Mouse (Mus musculus): ENCODE data around the gene Uba5. TPM values are rescaled to one million over a fixed set of nuclear protein-coding genes. Genes with fewer than 3 reads are reported as not detected.

Uba5 gene
- polyA plus RNA-seq, 1 experiment from 2014 or later: 54.0 TPM

- ATAC-seq (ENCODE audit: insufficient number of reproducible peaks, insufficient read depth, low FRiP score, low read depth): no peak
Observed at GRCm38 (mm10) chr9:104101458-104101857, 38.5 kb upstream of the Uba5 start.

DNA sequence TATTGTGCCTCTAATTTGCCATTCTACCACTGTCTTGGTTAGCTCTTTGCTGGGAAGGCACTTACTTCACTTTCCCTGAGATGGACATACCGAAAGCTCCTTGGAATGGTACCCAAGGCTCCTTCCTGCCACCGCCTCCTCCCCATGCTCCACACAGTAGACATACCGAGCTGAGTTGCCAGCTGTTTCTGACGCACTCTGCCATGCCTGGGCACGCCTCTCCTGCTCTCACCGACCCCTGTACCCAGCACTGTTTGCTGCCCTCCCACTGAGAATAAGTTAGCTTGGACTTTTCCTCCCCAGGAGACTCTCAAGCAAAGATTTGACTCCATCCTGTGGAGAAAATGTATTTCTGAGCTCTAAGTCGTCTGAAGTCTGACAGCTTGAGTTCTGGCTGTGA is 37.9 kb upstream of the Uba5 start:
- Histone ChIP-seq H3K27ac (ENCODE audit: low read length) (no peak overlapping the region), H3K9ac (replicated peaks; ENCODE audit: low read depth, low read length) (no peak overlapping the region), H3K36me3 (ENCODE audit: control insufficient read depth, insufficient read depth, low read length) (no peaks in the 10 kb centered on the region), H3K4me1 (ENCODE audit: control insufficient read depth, insufficient read depth, low read length) (no peaks in the 10 kb centered on the region), H3K27me3 (ENCODE audit: control insufficient read depth, insufficient read depth, low read length) (no peaks in the 10 kb centered on the region), H3K4me3 (ENCODE audit: low read depth, low read length) (no peak overlapping the region), H3K4me2 (replicated peaks; ENCODE audit: low read depth, low read length) (no peak overlapping the region), H3K9me3 (ENCODE audit: control insufficient read depth, low read depth, low read length) (no peaks in the 10 kb centered on the region)
- no peak for ATAC-seq (ENCODE audit: insufficient number of reproducible peaks, insufficient read depth, low FRiP score, low read depth)
- 58% methylated on average over 7 of the region's 7 CpGs for WGBS

More at GRCm38 (mm10) chr9:104101458-104101857, 38.5 kb upstream of the Uba5 start:
- Histone ChIP-seq H3K27me3 (ENCODE audit: control insufficient read depth, insufficient read depth, low read length) (no peaks in the 10 kb centered on the region), H3K4me3 (ENCODE audit: low read depth, low read length) (no peak overlapping the region), H3K9me3 (ENCODE audit: control insufficient read depth, low read depth, low read length) (no peaks in the 10 kb centered on the region), H3K4me2 (replicated peaks; ENCODE audit: low read depth, low read length) (no peak overlapping the region), H3K9ac (replicated peaks; ENCODE audit: low read depth, low read length) (no peak overlapping the region), H3K36me3 (ENCODE audit: control insufficient read depth, insufficient read depth, low read length) (no peaks in the 10 kb centered on the region), H3K4me1 (ENCODE audit: control insufficient read depth, insufficient read depth, low read length) (no peaks in the 10 kb centered on the region), H3K27ac (ENCODE audit: low read length) (no peak overlapping the region)
- 46% methylated on average over 3 of the region's 3 CpGs for WGBS

DNA sequence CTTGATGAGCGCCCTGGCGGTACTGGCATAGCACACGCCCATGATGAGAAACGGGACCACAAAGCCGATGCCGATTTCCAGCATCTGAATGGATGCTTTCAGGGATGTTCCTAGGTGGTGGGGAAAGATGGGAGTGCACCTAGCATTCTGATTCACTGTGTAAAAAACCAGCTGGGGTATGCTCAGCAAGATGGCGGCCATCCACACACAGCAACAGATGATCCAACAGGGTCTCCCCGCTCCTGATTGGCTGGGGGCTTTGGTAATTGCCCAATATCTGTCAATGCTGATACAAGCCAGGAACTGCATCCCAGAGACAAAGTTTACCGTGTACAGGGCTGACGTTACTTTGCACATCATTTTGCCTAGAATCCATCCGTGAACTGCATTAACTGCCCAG is 36.1 kb upstream of the Uba5 start:
- 86% methylated on average over 11 of the region's 11 CpGs for whole genome bisulfite sequencing
- no peak overlapping the region for H3K27ac ChIP-seq (ENCODE audit: low read length)
- ATAC-seq (ENCODE audit: insufficient number of reproducible peaks, insufficient read depth, low FRiP score, low read depth): no peak
- H3K27me3 ChIP-seq (ENCODE audit: control insufficient read depth, insufficient read depth, low read length): no peaks in the 10 kb centered on the region
- no peaks in the 10 kb centered on the region for H3K9me3 ChIP-seq (ENCODE audit: control insufficient read depth, low read depth, low read length)
- H3K4me1 ChIP-seq (ENCODE audit: control insufficient read depth, insufficient read depth, low read length): no peaks in the 10 kb centered on the region
- H3K36me3 ChIP-seq (ENCODE audit: control insufficient read depth, insufficient read depth, low read length): no peaks in the 10 kb centered on the region
- no peak overlapping the region for H3K4me2 ChIP-seq (replicated peaks; ENCODE audit: low read depth, low read length)
- H3K4me3 ChIP-seq (ENCODE audit: low read depth, low read length): no peak overlapping the region
- H3K9ac ChIP-seq (replicated peaks; ENCODE audit: low read depth, low read length): no peak overlapping the region

DNA sequence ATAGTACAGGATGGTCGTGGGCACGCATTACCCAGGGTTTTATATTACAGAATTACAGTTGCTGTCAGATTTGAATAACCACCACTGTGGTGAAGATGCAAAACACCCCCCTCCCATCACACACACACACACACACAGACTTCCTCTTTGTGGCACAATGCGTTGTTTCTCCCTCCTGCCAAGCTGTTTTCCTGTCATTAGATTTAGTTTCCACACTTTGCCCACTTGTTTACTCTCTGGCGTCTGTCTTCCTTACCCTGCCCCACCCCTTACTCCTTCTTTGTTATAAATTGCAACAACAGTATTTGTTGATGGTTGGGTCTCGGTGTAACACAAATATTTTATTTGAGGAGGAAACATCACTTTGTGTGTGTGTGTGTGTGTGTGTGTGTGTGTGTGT is 35.3 kb upstream of the Uba5 start:
- no peak overlapping the region for H3K4me3 ChIP-seq (ENCODE audit: low read depth, low read length)
- no peak overlapping the region for H3K4me2 ChIP-seq (replicated peaks; ENCODE audit: low read depth, low read length)
- no peaks in the 10 kb centered on the region for H3K9me3 ChIP-seq (ENCODE audit: control insufficient read depth, low read depth, low read length)
- H3K4me1 ChIP-seq (ENCODE audit: control insufficient read depth, insufficient read depth, low read length): no peaks in the 10 kb centered on the region
- no peak overlapping the region for H3K27ac ChIP-seq (ENCODE audit: low read length)
- no peaks in the 10 kb centered on the region for H3K27me3 ChIP-seq (ENCODE audit: control insufficient read depth, insufficient read depth, low read length)
- no peaks in the 10 kb centered on the region for H3K36me3 ChIP-seq (ENCODE audit: control insufficient read depth, insufficient read depth, low read length)
- WGBS: 60% methylated on average over 5 of the region's 5 CpGs
- no peak overlapping the region for H3K9ac ChIP-seq (replicated peaks; ENCODE audit: low read depth, low read length)
- no peak for ATAC-seq (ENCODE audit: insufficient number of reproducible peaks, insufficient read depth, low FRiP score, low read depth)

GRCm38 (mm10) chr9:104092945-104093344 is 30.0 kb upstream of the Uba5 start:
- Histone ChIP-seq H3K9ac (replicated peaks; ENCODE audit: low read depth, low read length) (no peak overlapping the region), H3K27ac (ENCODE audit: low read length) (no peak overlapping the region), H3K36me3 (ENCODE audit: control insufficient read depth, insufficient read depth, low read length) (no peaks in the 10 kb centered on the region), H3K4me3 (ENCODE audit: low read depth, low read length) (no peak overlapping the region), H3K27me3 (ENCODE audit: control insufficient read depth, insufficient read depth, low read length) (no peaks in the 10 kb centered on the region), H3K9me3 (ENCODE audit: control insufficient read depth, low read depth, low read length) (no peaks in the 10 kb centered on the region), H3K4me1 (ENCODE audit: control insufficient read depth, insufficient read depth, low read length) (no peaks in the 10 kb centered on the region), H3K4me2 (replicated peaks; ENCODE audit: low read depth, low read length) (no peak overlapping the region)
- ATAC-seq (ENCODE audit: insufficient number of reproducible peaks, insufficient read depth, low FRiP score, low read depth): no peak
- WGBS: 96% methylated on average over 5 of the region's 5 CpGs

GRCm38 (mm10) chr9:104088555-104088954 is 25.6 kb upstream of the Uba5 start:
- ATAC-seq (ENCODE audit: insufficient number of reproducible peaks, insufficient read depth, low FRiP score, low read depth): no peak
- no peak overlapping the region for H3K4me2 ChIP-seq (replicated peaks; ENCODE audit: low read depth, low read length)

GRCm38 (mm10) chr9:104085730-104086429 is 22.9 kb upstream of the Uba5 start:
- H3K4me2 ChIP-seq (replicated peaks; ENCODE audit: low read depth, low read length): no peak overlapping the region
- H3K9ac ChIP-seq (replicated peaks; ENCODE audit: low read depth, low read length): no peak overlapping the region
- WGBS: 51% methylated on average over 4 of the region's 4 CpGs
- H3K9me3 ChIP-seq (ENCODE audit: control insufficient read depth, low read depth, low read length): no peaks in the 10 kb centered on the region
- H3K27ac ChIP-seq (ENCODE audit: low read length): no peak overlapping the region
- H3K4me3 ChIP-seq (ENCODE audit: low read depth, low read length): no peak overlapping the region
- no peaks in the 10 kb centered on the region for H3K4me1 ChIP-seq (ENCODE audit: control insufficient read depth, insufficient read depth, low read length)
- no peak for ATAC-seq (ENCODE audit: insufficient number of reproducible peaks, insufficient read depth, low FRiP score, low read depth)
- no peaks in the 10 kb centered on the region for H3K27me3 ChIP-seq (ENCODE audit: control insufficient read depth, insufficient read depth, low read length)
- no peaks in the 10 kb centered on the region for H3K36me3 ChIP-seq (ENCODE audit: control insufficient read depth, insufficient read depth, low read length)

More at GRCm38 (mm10) chr9:104088555-104088954, 25.6 kb upstream of the Uba5 start:
- Histone ChIP-seq H3K4me1 (ENCODE audit: control insufficient read depth, insufficient read depth, low read length) (no peaks in the 10 kb centered on the region), H3K27me3 (ENCODE audit: control insufficient read depth, insufficient read depth, low read length) (no peaks in the 10 kb centered on the region), H3K9me3 (ENCODE audit: control insufficient read depth, low read depth, low read length) (no peaks in the 10 kb centered on the region), H3K27ac (ENCODE audit: low read length) (no peak overlapping the region), H3K9ac (replicated peaks; ENCODE audit: low read depth, low read length) (no peak overlapping the region), H3K36me3 (ENCODE audit: control insufficient read depth, insufficient read depth, low read length) (no peaks in the 10 kb centered on the region), H3K4me3 (ENCODE audit: low read depth, low read length) (no peak overlapping the region)
- 77% methylated on average over 8 of the region's 8 CpGs for WGBS

DNA sequence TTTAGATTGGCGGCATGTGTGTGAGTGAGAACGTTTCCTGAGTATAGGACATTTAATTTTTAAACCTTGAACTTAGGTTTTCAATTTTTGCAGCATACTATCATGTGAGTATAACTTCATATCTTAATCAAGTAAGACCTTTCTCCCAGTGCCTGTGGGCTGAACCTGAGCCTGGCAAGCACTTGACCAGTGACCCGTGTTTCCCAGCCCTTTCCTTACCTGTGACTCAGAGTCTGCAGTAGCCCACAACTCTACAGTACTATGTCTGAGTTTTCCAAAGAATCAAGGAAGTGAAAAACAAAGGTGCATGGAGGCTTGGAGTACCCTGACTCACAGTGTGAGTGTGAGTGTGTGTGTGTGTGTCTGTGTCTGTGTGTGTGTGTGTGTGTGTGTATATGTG is 17.1 kb upstream of the Uba5 start:
- Histone ChIP-seq H3K27ac (ENCODE audit: low read length) (no peak overlapping the region), H3K4me3 (ENCODE audit: low read depth, low read length) (no peak overlapping the region), H3K27me3 (ENCODE audit: control insufficient read depth, insufficient read depth, low read length) (no peaks in the 10 kb centered on the region), H3K9me3 (ENCODE audit: control insufficient read depth, low read depth, low read length) (no peaks in the 10 kb centered on the region), H3K4me1 (ENCODE audit: control insufficient read depth, insufficient read depth, low read length) (no peaks in the 10 kb centered on the region), H3K4me2 (replicated peaks; ENCODE audit: low read depth, low read length) (no peak overlapping the region), H3K36me3 (ENCODE audit: control insufficient read depth, insufficient read depth, low read length) (no peaks in the 10 kb centered on the region), H3K9ac (replicated peaks; ENCODE audit: low read depth, low read length) (no peak overlapping the region)
- no peak for ATAC-seq (ENCODE audit: insufficient number of reproducible peaks, insufficient read depth, low FRiP score, low read depth)
- WGBS: 83% methylated on average over 3 of the region's 3 CpGs

DNA sequence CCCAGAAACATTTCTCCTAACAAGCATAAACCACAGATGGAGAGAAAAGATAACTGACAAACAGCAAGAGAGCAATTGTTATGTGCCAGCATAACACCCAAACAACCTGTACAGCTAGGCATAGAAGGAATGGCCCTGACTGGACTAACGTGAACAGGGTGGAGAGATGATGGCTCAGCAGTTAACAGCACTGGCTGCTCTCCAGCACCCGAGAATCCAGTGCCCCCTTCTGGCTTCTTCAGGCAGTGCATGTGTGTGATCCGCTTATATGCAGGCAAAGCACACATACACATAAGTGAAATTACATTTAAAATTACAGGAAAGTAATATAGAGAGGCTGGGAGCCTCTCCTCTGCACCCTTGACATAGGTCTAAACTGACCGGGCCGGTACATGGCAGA is 16.4 kb upstream of the Uba5 start:
- Histone ChIP-seq H3K4me1 (ENCODE audit: control insufficient read depth, insufficient read depth, low read length) (no peaks in the 10 kb centered on the region), H3K27me3 (ENCODE audit: control insufficient read depth, insufficient read depth, low read length) (no peaks in the 10 kb centered on the region), H3K27ac (ENCODE audit: low read length) (no peak overlapping the region), H3K36me3 (ENCODE audit: control insufficient read depth, insufficient read depth, low read length) (no peaks in the 10 kb centered on the region), H3K9ac (replicated peaks; ENCODE audit: low read depth, low read length) (no peak overlapping the region), H3K9me3 (ENCODE audit: control insufficient read depth, low read depth, low read length) (no peaks in the 10 kb centered on the region), H3K4me3 (ENCODE audit: low read depth, low read length) (no peak overlapping the region), H3K4me2 (replicated peaks; ENCODE audit: low read depth, low read length) (no peak overlapping the region)
- ATAC-seq (ENCODE audit: insufficient number of reproducible peaks, insufficient read depth, low FRiP score, low read depth): no peak
- 52% methylated on average over 5 of the region's 5 CpGs for WGBS
